Mouse (Mus musculus): ENCODE results near the gene Amigo3. TPM values are rescaled to one million over a fixed set of nuclear protein-coding genes. Genes with fewer than 3 reads are reported as not detected.
"Not testable (repeated sequence)": the region's sequence is repeated elsewhere in the genome, so short reads cannot be mapped to it uniquely, and the experiment has no call there.

Gene Amigo3
- 1.4 and 1.5 TPM in 2 replicates for polyA plus RNA-seq (2014; fragmentation: Nextera tagmentation; extraction: Ambion mirVana)

GRCm38 (mm10) chr9:108052885-108053664 lies at the start of gene Amigo3:
Amigo3 (plus strand) TSS chr9:108053159.
- DNase-seq (ENCODE audit: low spot score), result peak; percentile 98
- WGBS, result 56% methylated on average over 20 of the region's 20 CpGs
- Histone ChIP-seq H3K9ac (replicated peaks; ENCODE audit: low read length) (no peak within 1 kb of the TSS; the same call in 1 of the 2 replicates), H3K4me3 (ENCODE audit: low read depth, low read length) (no peak within 1 kb of the TSS), H3K27me3 (ENCODE audit: control insufficient read depth, insufficient read depth, low read length) (no peaks in the 10 kb centered on the region), H3K4me2 (ENCODE audit: low read depth, low read length) (no peak within 1 kb of the TSS; the same call in 1 of the 2 replicates), H3K36me3 (replicated peaks; ENCODE audit: control insufficient read depth, insufficient read depth, low read depth, low read length) (no peaks in the 10 kb centered on the region; the same call in 1 of the 2 replicates), H3K4me1 (ENCODE audit: control insufficient read depth, insufficient read depth, low read length) (no peaks in the 10 kb centered on the region), H3K9me3 (replicated peaks; ENCODE audit: control insufficient read depth, low read length) (no peaks in the 10 kb centered on the region), H3K27ac (replicated peaks; ENCODE audit: low read depth, low read length) (no peak within 1 kb of the TSS)
- ATAC-seq (replicated peaks; ENCODE audit: insufficient number of reproducible peaks, low FRiP score, low TSS enrichment, low read depth), result peak; percentile 16; the same call in 1 of the 2 replicates

- Histone ChIP-seq H3K4me3 (ENCODE audit: low read depth, low read length) (peak overlapping the region; percentile 88), H3K4me1 (ENCODE audit: control insufficient read depth, insufficient read depth, low read length) (no peaks in the 10 kb centered on the region), H3K27ac (replicated peaks; ENCODE audit: low read depth, low read length) (no peak overlapping the region), H3K36me3 (replicated peaks; ENCODE audit: control insufficient read depth, insufficient read depth, low read depth, low read length) (no peaks in the 10 kb centered on the region), H3K27me3 (ENCODE audit: control insufficient read depth, insufficient read depth, low read length) (no peaks in the 10 kb centered on the region), H3K9ac (replicated peaks; ENCODE audit: low read length) (peak overlapping the region; percentile 94), H3K4me2 (ENCODE audit: low read depth, low read length) (peak overlapping the region; percentile 54), H3K9me3 (replicated peaks; ENCODE audit: control insufficient read depth, low read length) (no peaks in the 10 kb centered on the region)
- peak; percentile 19 for DNase-seq (ENCODE audit: low spot score)
- ATAC-seq (replicated peaks; ENCODE audit: insufficient number of reproducible peaks, low FRiP score, low TSS enrichment, low read depth), result no peak
- WGBS, result 18% methylated on average over 8 of the region's 8 CpGs
Observed at GRCm38 (mm10) chr9:108003531-108003890, 49.4 kb upstream of the Amigo3 start.

- H3K4me1 ChIP-seq (ENCODE audit: control insufficient read depth, insufficient read depth, low read length), result no peaks in the 10 kb centered on the region
- no peak overlapping the region for H3K4me3 ChIP-seq (ENCODE audit: low read depth, low read length)
- no peaks in the 10 kb centered on the region for H3K9me3 ChIP-seq (replicated peaks; ENCODE audit: control insufficient read depth, low read length)
- H3K4me2 ChIP-seq (ENCODE audit: low read depth, low read length), result no peak overlapping the region
- DNase-seq (ENCODE audit: low spot score) (no peak), ATAC-seq (replicated peaks; ENCODE audit: insufficient number of reproducible peaks, low FRiP score, low TSS enrichment, low read depth) (no peak)
- no peaks in the 10 kb centered on the region for H3K36me3 ChIP-seq (replicated peaks; ENCODE audit: control insufficient read depth, insufficient read depth, low read depth, low read length)
- WGBS, result 92% methylated on average over 5 of the region's 5 CpGs
- H3K27me3 ChIP-seq (ENCODE audit: control insufficient read depth, insufficient read depth, low read length), result no peaks in the 10 kb centered on the region
- H3K27ac ChIP-seq (replicated peaks; ENCODE audit: low read depth, low read length), result no peak overlapping the region
- H3K9ac ChIP-seq (replicated peaks; ENCODE audit: low read length), result no peak overlapping the region
Observed at GRCm38 (mm10) chr9:108008041-108008440, 44.9 kb upstream of the Amigo3 start.

- no peak overlapping the region for H3K4me3 ChIP-seq (ENCODE audit: low read depth, low read length)
- no peaks in the 10 kb centered on the region for H3K9me3 ChIP-seq (replicated peaks; ENCODE audit: control insufficient read depth, low read length)
- H3K4me2 ChIP-seq (ENCODE audit: low read depth, low read length), result no peak overlapping the region
- H3K36me3 ChIP-seq (replicated peaks; ENCODE audit: control insufficient read depth, insufficient read depth, low read depth, low read length), result no peaks in the 10 kb centered on the region
- H3K4me1 ChIP-seq (ENCODE audit: control insufficient read depth, insufficient read depth, low read length), result no peaks in the 10 kb centered on the region
- no peak for ATAC-seq (replicated peaks; ENCODE audit: insufficient number of reproducible peaks, low FRiP score, low TSS enrichment, low read depth)
- no peaks in the 10 kb centered on the region for H3K27me3 ChIP-seq (ENCODE audit: control insufficient read depth, insufficient read depth, low read length)
- no peak for DNase-seq (ENCODE audit: low spot score)
- H3K9ac ChIP-seq (replicated peaks; ENCODE audit: low read length), result no peak overlapping the region
- no peak overlapping the region for H3K27ac ChIP-seq (replicated peaks; ENCODE audit: low read depth, low read length)
Observed at GRCm38 (mm10) chr9:108010385-108010784, 42.6 kb upstream of the Amigo3 start.

GRCm38 (mm10) chr9:108013577-108013976 lies 39.4 kb upstream of the Amigo3 start:
- not testable (repeated sequence) for H3K36me3 ChIP-seq (replicated peaks; ENCODE audit: control insufficient read depth, insufficient read depth, low read depth, low read length); ATAC-seq (replicated peaks; ENCODE audit: insufficient number of reproducible peaks, low FRiP score, low TSS enrichment, low read depth)
- 93% methylated on average over 2 of the region's 2 CpGs for WGBS

GRCm38 (mm10) chr9:108017127-108017526 lies 35.8 kb upstream of the Amigo3 start:
- Histone ChIP-seq H3K4me2 (ENCODE audit: low read depth, low read length) (no peak overlapping the region), H3K36me3 (replicated peaks; ENCODE audit: control insufficient read depth, insufficient read depth, low read depth, low read length) (no peaks in the 10 kb centered on the region), H3K27ac (replicated peaks; ENCODE audit: low read depth, low read length) (no peak overlapping the region), H3K9ac (replicated peaks; ENCODE audit: low read length) (no peak overlapping the region), H3K4me1 (ENCODE audit: control insufficient read depth, insufficient read depth, low read length) (no peaks in the 10 kb centered on the region), H3K27me3 (ENCODE audit: control insufficient read depth, insufficient read depth, low read length) (no peaks in the 10 kb centered on the region), H3K9me3 (replicated peaks; ENCODE audit: control insufficient read depth, low read length) (no peaks in the 10 kb centered on the region), H3K4me3 (ENCODE audit: low read depth, low read length) (no peak overlapping the region)
- 84% methylated on average over 3 of the region's 3 CpGs for WGBS
- ATAC-seq (replicated peaks; ENCODE audit: insufficient number of reproducible peaks, low FRiP score, low TSS enrichment, low read depth), result no peak
- DNase-seq (ENCODE audit: low spot score), result no peak

More at GRCm38 (mm10) chr9:108013577-108013976, 39.4 kb upstream of the Amigo3 start:
- not testable (repeated sequence) for H3K4me3 ChIP-seq (ENCODE audit: low read depth, low read length); H3K9ac ChIP-seq (replicated peaks; ENCODE audit: low read length); H3K27ac ChIP-seq (replicated peaks; ENCODE audit: low read depth, low read length); H3K9me3 ChIP-seq (replicated peaks; ENCODE audit: control insufficient read depth, low read length); DNase-seq (ENCODE audit: low spot score); H3K4me1 ChIP-seq (ENCODE audit: control insufficient read depth, insufficient read depth, low read length); H3K4me2 ChIP-seq (ENCODE audit: low read depth, low read length); H3K27me3 ChIP-seq (ENCODE audit: control insufficient read depth, insufficient read depth, low read length)

- ATAC-seq (replicated peaks; ENCODE audit: insufficient number of reproducible peaks, low FRiP score, low TSS enrichment, low read depth), result no peak
Observed at GRCm38 (mm10) chr9:108020741-108021140, 32.2 kb upstream of the Amigo3 start.

GRCm38 (mm10) chr9:108023216-108023615 lies 29.7 kb upstream of the Amigo3 start:
- Histone ChIP-seq H3K4me1 (ENCODE audit: control insufficient read depth, insufficient read depth, low read length) (no peaks in the 10 kb centered on the region), H3K27ac (replicated peaks; ENCODE audit: low read depth, low read length) (no peak overlapping the region), H3K9ac (replicated peaks; ENCODE audit: low read length) (no peak overlapping the region), H3K4me2 (ENCODE audit: low read depth, low read length) (no peak overlapping the region), H3K4me3 (ENCODE audit: low read depth, low read length) (no peak overlapping the region), H3K27me3 (ENCODE audit: control insufficient read depth, insufficient read depth, low read length) (no peaks in the 10 kb centered on the region), H3K36me3 (replicated peaks; ENCODE audit: control insufficient read depth, insufficient read depth, low read depth, low read length) (peaks cover 22% of the 10 kb centered on the region), H3K9me3 (replicated peaks; ENCODE audit: control insufficient read depth, low read length) (no peaks in the 10 kb centered on the region)
- ATAC-seq (replicated peaks; ENCODE audit: insufficient number of reproducible peaks, low FRiP score, low TSS enrichment, low read depth) (no peak), DNase-seq (ENCODE audit: low spot score) (no peak)
- 89% methylated on average over 3 of the region's 3 CpGs for WGBS

More at GRCm38 (mm10) chr9:108020741-108021140, 32.2 kb upstream of the Amigo3 start:
- H3K4me2 ChIP-seq (ENCODE audit: low read depth, low read length), result no peak overlapping the region
- WGBS, result 93% methylated on average over 1 of the region's 1 CpGs
- no peak overlapping the region for H3K4me3 ChIP-seq (ENCODE audit: low read depth, low read length)
- no peak overlapping the region for H3K27ac ChIP-seq (replicated peaks; ENCODE audit: low read depth, low read length)
- no peak overlapping the region for H3K9ac ChIP-seq (replicated peaks; ENCODE audit: low read length)
- H3K36me3 ChIP-seq (replicated peaks; ENCODE audit: control insufficient read depth, insufficient read depth, low read depth, low read length), result peaks cover 7% of the 10 kb centered on the region
- no peaks in the 10 kb centered on the region for H3K27me3 ChIP-seq (ENCODE audit: control insufficient read depth, insufficient read depth, low read length)
- no peak for DNase-seq (ENCODE audit: low spot score)
- H3K9me3 ChIP-seq (replicated peaks; ENCODE audit: control insufficient read depth, low read length), result no peaks in the 10 kb centered on the region
- no peaks in the 10 kb centered on the region for H3K4me1 ChIP-seq (ENCODE audit: control insufficient read depth, insufficient read depth, low read length)

Data from embryonic facial prominence, embryonic 11.5 days (tissue).